Mouse (Mus musculus) testis, postnatal 14 days (tissue): ENCODE measurements around the gene Antxr1.
A peak's percentile ranks its signal among the peaks of the same experiment; 100 is the strongest.

Experiments
- DNase-seq: peaks from one replicate; pipeline ENCODE4 v3.0.0; 2021; ENCODE audit warnings: low spot score

Gene Antxr1

GRCm38 (mm10) chr6:87248226-87248834 lies 87.3 kb downstream of the Antxr1 start:
- no peak for DNase-seq

GRCm38 (mm10) chr6:87244117-87245100 lies 91.2 kb downstream of the Antxr1 start:
- DNase-seq: no peak

GRCm38 (mm10) chr6:87237260-87237659 lies 98.4 kb downstream of the Antxr1 start:
- no peak for DNase-seq

GRCm38 (mm10) chr6:87236061-87236460 lies 99.6 kb downstream of the Antxr1 start:
- no peak for DNase-seq

GRCm38 (mm10) chr6:87233111-87233510 lies 102.5 kb downstream of the Antxr1 start:
- DNase-seq: no peak

GRCm38 (mm10) chr6:87230041-87230440 lies 105.6 kb downstream of the Antxr1 start:
- DNase-seq: no peak

GRCm38 (mm10) chr6:87227940-87228339 lies 107.7 kb downstream of the Antxr1 start:
- DNase-seq: no peak

- no peak for DNase-seq
These were observed 109.3 kb downstream of the Antxr1 start for GRCm38 (mm10) chr6:87226315-87226714.

- no peak for DNase-seq
These were observed 110.3 kb downstream of the Antxr1 start for GRCm38 (mm10) chr6:87225286-87225685.

- DNase-seq: peak; percentile 56
These were observed 112.6 kb downstream of the Antxr1 start for GRCm38 (mm10) chr6:87222854-87223631.

- no peak for DNase-seq
These were observed 116.3 kb downstream of the Antxr1 start for GRCm38 (mm10) chr6:87219061-87219992.

- no peak for DNase-seq
These were observed 119.5 kb downstream of the Antxr1 start for GRCm38 (mm10) chr6:87216114-87216591.

- no peak for DNase-seq
These were observed 122.4 kb downstream of the Antxr1 start for GRCm38 (mm10) chr6:87213262-87213661.

- no peak for DNase-seq
These were observed 124.1 kb downstream of the Antxr1 start for GRCm38 (mm10) chr6:87211551-87211950.

GRCm38 (mm10) chr6:87207373-87207982 lies 128.1 kb downstream of the Antxr1 start:
- DNase-seq: peak; percentile 75

GRCm38 (mm10) chr6:87206790-87207189 lies 128.8 kb downstream of the Antxr1 start:
- DNase-seq: no peak

- no peak for DNase-seq
These were observed 132.2 kb downstream of the Antxr1 start for GRCm38 (mm10) chr6:87203467-87203866.

GRCm38 (mm10) chr6:87203065-87203464 lies 132.6 kb downstream of the Antxr1 start:
- DNase-seq: no peak

GRCm38 (mm10) chr6:87202048-87202605 lies 133.5 kb downstream of the Antxr1 start:
- DNase-seq: no peak

GRCm38 (mm10) chr6:87189755-87190154 lies 145.9 kb downstream of the Antxr1 start:
- no peak for DNase-seq
